Mouse (Mus musculus) frontal cortex, adult 2 months (tissue): ENCODE data around the gene Faap24. TPM values are rescaled to one million over a fixed set of nuclear protein-coding genes. Genes with fewer than 3 reads are reported as not detected.

Source experiments
- DNase-seq, 2 experiments: peaks; one replicate each; pipeline ENCODE4 v3.0.0; 2022; ENCODE audit warnings: low spot score in 1 of 2; ENCODE audit errors: extremely low spot score in 1 of 2
- polyA plus RNA-seq: library from polyadenylated mRNA; depleted of rRNA; stranded (reverse); fragments of >200 nt; gene quantifications from 2 replicates; pipeline ENCODE4 v1.2.3, GENCODE M21; 2012; rRNA removed

The Faap24 gene
- polyA plus RNA-seq, 1 experiment: 5.5 TPM

DNA sequence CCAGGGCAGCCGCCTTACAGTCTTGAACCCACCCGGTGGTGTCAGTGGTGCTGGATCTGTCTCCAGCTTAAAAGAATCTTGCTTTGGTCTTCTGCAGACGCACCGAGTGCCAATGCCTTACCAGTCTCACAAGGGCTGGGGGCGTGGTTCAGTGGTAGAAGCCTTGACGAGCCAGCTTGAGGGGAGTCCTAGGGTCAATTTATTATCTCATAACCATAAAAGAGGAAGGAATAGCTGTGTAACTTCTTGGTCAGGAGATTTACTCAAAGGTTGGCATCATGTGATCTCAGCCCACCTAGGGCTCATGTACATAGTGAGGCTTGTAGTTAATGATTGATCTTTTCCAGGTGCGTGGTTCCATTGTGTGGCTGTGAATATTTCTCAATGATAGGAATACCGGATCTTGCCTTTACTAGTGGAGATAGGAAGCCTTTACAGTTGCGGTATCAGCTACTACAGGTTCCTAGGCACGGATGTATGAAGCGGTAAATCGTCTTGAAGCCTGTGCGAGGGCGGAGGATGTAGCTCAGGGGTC, 24.1 kb downstream of the Faap24 start:
- DNase-seq: no peak

DNA sequence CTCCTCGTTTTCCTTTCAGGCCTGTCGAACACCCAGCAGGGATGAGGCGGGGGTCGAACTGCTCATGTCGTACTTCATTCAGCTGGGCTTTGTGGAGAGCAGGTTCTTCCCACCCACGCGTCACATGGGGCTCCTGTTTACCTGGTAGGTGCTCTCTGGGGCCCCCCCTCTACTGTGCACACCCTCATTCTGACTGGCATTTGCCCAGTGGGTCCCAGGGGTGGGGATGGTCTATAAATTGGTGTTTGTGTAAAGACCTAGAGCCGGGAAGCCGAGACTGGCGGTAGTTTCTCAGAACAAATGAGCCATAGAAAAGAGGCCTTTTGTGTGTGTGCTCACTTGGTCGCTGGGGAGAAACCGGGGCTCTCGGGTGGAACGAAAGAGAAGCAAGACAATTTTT, 25.5 kb downstream of the Faap24 start:
- no peak for DNase-seq

DNA sequence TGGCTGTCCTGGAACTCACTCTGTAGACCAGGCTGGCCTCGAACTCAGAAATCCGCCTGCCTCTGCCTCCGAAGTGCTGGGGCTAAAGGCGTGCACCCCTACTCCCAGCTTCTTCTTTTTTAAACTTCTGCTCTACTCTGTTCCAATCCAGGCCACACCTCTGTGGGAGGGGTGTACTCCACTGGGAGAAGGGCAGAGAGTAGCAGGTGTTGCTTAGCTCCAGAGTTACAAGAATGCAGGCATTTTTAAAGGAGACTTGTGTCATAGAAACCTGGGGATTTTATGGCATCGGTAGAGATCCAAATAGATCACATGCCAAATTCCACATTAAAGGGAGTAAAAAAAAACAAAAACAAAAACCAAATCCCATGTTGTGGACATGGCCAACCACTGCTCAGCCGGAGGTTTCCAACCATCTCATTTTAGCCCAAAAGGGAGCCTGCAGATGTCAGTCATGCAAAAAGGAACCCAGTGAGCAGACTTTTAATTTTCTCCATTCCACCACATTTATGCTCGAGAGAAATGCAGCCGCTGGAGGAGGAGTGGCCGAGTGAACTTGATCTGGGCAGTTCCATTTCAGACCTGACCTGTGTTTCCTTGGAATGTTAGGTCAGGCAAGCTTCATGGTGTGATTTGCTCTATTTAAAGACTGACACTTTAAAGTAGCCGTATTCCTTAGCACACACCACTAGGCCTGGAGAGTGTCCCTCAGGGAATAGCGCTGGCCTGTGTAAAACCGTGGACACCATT, 31.3 kb downstream of the Faap24 start:
- DNase-seq: no peak

DNA sequence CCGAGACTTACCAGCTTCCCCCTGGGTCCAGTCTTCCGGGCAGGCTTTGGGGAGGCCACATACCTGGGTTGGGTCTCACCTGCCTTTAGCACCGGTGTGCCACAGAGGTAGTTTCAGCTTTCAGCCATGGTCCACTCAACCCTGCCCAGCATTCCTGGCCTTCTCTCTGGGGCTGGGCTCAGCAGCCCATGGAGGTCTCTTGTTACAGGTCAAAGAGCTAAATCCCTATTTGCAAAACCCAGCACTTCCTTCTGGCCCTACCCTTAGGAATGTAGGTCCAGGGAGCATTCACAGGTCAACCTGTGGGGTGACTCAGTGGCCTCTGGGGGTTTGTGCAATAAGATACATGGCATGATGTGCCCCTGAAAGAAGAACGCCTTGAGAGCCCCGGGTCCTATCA, 33.8 kb downstream of the Faap24 start:
- DNase-seq: no peak

DNA sequence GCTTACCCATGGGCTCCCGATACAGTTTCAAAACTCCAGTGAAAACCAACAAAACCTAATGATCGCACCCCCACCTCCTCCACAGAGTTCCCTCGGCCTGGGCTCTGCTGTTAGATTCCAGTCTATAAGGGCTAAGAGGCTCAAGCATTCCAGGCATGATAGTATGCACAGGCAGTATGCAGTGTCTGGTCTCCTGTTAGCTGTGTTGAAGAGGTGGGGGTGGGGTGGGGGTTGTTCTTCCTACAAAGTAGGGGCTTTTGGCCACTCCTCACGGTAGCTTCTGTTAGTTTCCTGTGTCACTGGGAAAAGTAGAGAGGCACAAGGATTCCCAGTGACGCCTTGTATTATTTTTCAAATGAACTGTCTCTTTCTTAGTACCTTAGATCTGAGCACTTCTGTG, 34.4 kb downstream of the Faap24 start:
- no peak for DNase-seq

DNA sequence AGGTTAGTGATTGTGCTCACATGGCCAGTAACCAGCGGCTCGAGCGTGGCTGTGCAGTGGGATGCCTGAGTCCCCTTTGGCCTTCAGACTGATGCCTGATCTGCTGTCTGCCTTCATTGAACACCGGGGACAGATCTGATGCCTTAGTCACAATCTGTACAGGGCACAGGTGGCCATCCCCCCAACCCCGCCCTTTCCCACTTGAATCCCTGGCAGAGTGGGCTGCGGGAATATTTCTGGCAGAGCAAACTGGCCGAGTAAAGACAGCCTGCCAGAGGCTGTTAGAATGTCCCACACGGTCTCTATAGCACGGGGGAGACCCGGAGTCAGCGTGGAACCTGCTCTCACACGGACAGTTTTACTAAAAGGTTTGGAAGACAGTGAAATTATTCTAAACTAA, 39.0 kb downstream of the Faap24 start:
- no peak for DNase-seq

DNA sequence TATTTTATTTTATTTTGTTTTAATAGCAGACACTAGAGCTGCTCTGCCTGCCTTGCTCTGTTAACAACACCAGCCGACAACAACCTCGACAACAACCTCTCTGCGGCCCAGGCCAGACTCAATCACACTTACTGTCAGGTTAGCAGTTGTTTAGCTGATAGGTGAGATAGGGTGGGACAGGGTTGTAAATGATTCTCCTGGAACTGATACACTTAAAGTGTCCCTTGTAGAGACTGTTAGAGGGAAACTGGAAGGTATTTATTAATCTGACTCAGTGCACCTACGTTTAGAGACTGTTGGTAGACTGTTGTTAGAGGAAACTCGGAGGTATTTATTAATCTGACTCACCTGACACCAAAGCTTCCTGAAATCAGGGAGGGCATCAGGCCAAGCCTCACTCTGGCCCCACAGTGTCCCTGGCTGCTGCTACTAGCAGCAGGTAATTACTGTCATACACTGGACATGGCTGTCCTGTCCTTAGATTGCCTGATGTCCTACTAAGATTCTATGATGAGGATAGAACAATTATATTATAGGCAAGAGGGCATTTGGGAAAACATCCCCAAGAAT, 41.2 kb downstream of the Faap24 start:
- no peak for DNase-seq

DNA sequence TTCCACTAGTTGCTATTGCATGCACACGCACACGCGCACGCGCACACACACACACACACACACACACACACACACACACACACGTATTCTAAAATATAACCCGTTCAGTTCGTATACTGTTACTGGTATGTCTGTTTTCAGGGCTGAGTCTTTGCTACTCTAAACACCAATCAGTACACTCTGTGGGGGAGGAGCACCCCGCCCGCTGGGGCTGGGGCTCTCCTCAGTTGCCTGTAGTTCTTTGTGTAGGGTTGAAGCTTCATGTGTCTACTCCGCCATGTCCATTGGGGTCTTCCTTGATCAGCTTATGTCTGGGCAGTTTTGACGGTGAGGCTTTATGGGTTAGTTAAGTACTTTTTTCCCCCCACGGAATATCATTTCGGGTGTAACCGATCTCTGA, 43.3 kb downstream of the Faap24 start:
- DNase-seq: no peak

DNA sequence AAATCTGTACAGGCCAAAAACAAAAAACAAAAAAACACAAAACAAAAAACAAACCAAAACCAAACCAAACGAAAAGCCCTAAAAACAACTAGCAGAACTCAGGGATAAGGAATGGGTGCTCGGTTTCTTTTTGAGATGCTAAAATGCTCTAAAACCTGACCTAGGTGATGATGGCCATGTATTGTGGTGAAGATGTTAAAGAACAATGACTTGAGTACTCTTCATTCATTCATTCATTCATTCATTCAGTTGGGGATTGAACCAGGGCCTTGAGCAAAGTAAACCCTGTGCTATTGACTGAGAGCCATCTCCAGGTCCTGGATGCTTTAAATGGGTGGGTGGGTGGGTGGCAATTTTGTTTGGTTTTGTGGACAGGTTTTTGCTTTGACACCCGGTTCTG, 45.5 kb downstream of the Faap24 start:
- no peak for DNase-seq

DNA sequence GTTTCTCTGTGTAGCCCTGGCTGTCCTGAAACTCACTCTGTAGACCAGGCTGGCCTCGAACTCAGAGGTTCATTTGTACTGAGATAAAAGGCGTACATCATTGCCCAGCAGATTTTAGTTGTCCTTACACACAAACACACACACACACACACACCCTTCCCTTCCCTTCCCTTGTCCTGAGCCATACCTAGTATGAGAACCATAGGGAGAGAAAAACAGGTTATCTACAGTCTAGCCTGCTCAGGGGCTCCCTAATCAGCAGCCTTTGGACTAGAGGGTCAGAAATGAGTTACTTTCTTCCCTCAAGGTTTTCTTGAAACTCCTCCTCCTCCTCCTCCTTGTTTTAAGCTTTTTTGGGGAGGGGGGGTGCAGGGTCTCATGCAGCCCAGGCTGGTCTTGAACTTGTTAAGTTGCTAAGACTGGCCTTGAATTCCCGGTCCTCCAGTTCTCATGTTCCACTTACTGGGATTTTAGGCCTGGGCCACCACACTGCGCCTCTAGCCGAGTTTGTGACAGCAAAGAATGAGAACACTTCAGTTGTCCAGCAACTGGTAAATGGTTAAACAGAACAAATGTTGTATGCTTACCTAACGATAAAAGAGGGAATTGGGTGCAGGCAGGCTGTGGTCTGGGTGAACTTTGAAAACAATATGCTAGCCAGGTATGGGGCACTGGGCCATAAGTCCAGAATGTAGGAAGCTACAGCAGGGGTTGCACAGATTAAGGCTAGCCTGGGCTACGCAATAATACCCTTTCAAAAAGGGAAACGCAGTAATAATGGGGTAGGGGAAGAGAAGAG, 46.6 kb downstream of the Faap24 start:
- no peak for DNase-seq

DNA sequence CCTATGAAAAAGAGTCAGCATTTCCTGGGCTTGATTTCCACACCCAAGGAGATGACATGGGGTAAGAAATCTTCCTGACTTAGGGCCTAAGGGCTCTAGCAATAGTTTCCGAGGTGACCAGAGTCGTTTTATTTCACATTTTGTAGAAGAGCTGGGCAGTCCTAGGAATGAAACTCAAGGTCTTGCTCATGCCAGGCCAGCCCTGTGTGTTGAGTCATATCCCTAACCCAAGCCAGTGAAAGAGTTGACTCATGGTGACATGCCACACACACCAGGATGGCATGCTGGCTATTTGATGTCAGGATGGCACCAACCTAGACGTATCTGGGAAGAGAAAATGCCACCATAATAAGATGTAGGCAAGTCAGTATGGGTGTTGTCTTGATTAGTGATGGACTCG, 47.6 kb downstream of the Faap24 start:
- no peak for DNase-seq

DNA sequence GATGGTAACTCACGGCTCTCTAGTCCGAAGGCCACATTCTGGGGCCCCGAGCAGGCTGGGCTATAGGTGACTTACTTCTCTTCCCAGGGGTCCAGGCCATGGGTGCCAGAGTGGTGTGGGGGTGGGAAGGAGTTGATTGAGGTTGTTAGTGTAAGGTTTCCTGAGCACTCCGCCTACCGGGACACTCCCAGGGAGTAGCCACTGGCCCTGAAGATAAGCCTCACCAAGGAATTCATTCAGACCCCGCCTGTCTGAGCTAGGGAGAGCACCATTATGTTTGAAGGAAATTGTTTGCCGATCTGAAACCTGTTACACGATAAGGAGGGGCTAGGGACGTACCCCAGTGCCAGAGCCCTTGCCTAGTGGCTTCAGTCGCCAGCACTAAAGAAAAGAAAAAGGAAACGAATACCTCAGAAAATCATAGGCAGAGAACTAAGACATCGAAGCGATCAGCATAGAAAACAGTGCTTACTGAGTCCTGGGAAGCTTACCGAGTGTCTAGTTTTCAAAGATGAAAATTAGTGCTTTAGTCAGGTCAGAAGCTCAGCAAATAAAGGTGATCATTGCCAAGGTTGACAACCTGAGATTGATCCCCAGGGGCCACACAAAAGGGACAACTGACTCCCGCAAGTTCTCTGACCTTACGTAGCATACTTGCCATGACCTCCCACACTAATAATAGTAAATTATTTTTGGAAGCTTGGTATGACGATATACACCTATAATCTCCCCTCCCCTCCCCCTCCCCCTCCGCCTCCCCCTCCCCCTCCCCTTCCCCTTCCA, 48.5 kb downstream of the Faap24 start:
- no peak for DNase-seq

DNA sequence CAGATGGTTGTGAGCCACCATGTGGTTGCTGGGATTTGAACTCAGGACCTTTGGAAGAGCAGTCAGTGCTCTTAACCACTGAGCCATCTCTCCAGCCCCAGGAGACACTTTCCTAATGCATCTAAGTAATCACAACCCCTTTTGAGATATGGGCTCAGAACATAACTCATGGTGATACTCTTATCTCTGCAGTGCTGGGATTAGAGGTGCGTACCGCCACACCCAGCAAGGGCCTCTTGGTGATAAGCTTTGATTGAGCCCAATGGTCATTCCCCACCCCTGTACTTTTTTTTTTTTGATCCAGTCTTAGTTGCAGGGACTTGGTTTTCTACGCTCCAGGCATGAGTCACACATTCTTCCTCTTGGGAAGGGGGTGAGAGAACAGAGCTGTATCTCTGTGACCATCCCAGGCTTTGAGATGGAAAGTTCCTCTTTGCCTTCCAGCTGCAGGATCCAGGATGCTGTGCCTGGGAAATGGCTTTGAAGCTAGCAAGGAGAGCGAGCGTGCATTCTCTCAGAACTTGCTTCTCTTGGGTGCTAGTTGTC, 51.8 kb downstream of the Faap24 start:
- no peak for DNase-seq

DNA sequence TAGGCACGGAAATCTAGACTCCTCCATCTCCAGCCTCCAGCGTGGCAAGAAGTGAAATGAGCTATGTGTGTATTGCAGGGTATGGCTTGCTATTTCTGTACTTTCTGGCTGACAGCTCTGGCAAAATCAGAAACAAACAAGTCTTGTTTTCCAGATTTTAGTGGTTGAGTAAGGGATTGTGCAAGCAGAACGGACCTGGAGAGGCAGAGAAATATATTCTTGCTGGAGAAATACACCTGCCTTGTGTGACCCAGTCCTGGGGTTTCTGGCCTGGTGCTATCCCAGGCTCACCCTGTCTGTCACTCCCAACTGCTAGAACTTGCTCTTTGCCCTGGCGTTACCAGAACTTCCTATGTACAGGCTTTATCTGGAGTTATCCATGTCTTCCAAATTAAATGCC, 54.1 kb downstream of the Faap24 start:
- DNase-seq: peak in 1 of 2 experiments; percentile 37

Other genes starting within 250 kb of the Faap24 start
- 53.4 and 55.8 TPM in 2 replicates for gene Slc7a10, start 210.5 kb downstream of the Faap24 start, polyA plus RNA-seq
- gene Lrp3, start 181.3 kb downstream of the Faap24 start, polyA plus RNA-seq: 53.7 and 57.4 TPM in 2 replicates
- gene Gpatch1, start 78.4 kb downstream of the Faap24 start, polyA plus RNA-seq: 21.5 and 22.1 TPM in 2 replicates
- gene Rhpn2, start 62.7 kb downstream of the Faap24 start, polyA plus RNA-seq: 5.0 and 6.6 TPM in 2 replicates
- gene Cep89, start 199 bp upstream of the Faap24 start, polyA plus RNA-seq: 24.0 and 27.2 TPM in 2 replicates
- 0.04 and 0.34 TPM in 2 replicates for gene Slc7a9, start 52.0 kb upstream of the Faap24 start, polyA plus RNA-seq
- 0.36 and 0.38 TPM in 2 replicates for gene Tdrd12, start 140.9 kb upstream of the Faap24 start, polyA plus RNA-seq
- 129 and 140 TPM in 2 replicates for gene Nudt19, start 159.5 kb upstream of the Faap24 start, polyA plus RNA-seq
- gene Rgs9bp, start 188.7 kb upstream of the Faap24 start, polyA plus RNA-seq: 0.16 and 0.19 TPM in 2 replicates
- gene Ankrd27, start 189.4 kb upstream of the Faap24 start, polyA plus RNA-seq: 30.1 and 30.6 TPM in 2 replicates